Mouse (Mus musculus) heart, embryonic 14.5 days (tissue): ENCODE measurements at regions not wholly inside any gene's neighbourhood (a gene's known extent, or its start where the extent isn't known, plus 50 kb on each side); places are given as distances from the start of the nearest gene placed in this dataset.

Source experiments
- ATAC-seq: fragments of 200-750 bp; cut with Nextera tagmentation; 2 replicates; pipeline ENCODE4 v1.8.0; 2017; ENCODE audit warnings: low read depth, moderate TSS enrichment; ENCODE audit not compliant: insufficient number of reproducible peaks, insufficient read depth, low FRiP score
- H3K27ac ChIP-seq, 2 experiments: fragments of 200-500 bp in 1 of 2; fragments of 300-500 bp in 1 of 2; sonication (generic) in 1 of 2; replicated peaks in 1 of 2; 2 replicates each; pipeline ENCODE4 v1.5.1; 2012 to 2014; ENCODE audit warnings: low read depth in 2 of 2, low read length in 2 of 2, control low read depth in 1 of 2, mild to moderate bottlenecking in 1 of 2, mixed read lengths in 1 of 2; ENCODE audit not compliant: control insufficient read depth in 1 of 2, insufficient read depth in 1 of 2
- H3K27me3 ChIP-seq: fragments of 300-500 bp; sonication (generic); 2 replicates; pipeline ENCODE4 v1.6.1; 2014; ENCODE audit warnings: mild to moderate bottlenecking, low read length, control low read depth; ENCODE audit not compliant: control insufficient read depth, insufficient read depth
- H3K36me3 ChIP-seq: fragments of 300-500 bp; sonication (generic); 2 replicates; pipeline ENCODE4 v1.6.1; 2014; ENCODE audit warnings: mild to moderate bottlenecking, control low read depth, low read length, mixed read lengths; ENCODE audit not compliant: control insufficient read depth, insufficient read depth
- H3K4me1 ChIP-seq, 2 experiments: fragments of 200-500 bp in 1 of 2; fragments of 300-500 bp in 1 of 2; sonication (generic) in 1 of 2; 2 replicates each; pipeline ENCODE4 v1.6.1; 2012 to 2014; ENCODE audit warnings: low read length in 2 of 2, control low read depth in 1 of 2, mixed read lengths in 1 of 2; ENCODE audit not compliant: control insufficient read depth in 2 of 2, insufficient read depth in 2 of 2
- H3K4me2 ChIP-seq: fragments of 300-500 bp; sonication (generic); 2 replicates; pipeline ENCODE4 v1.6.1; 2014; ENCODE audit warnings: mild to moderate bottlenecking, low read length
- H3K4me3 ChIP-seq, 2 experiments: fragments of 200-500 bp in 1 of 2; fragments of 300-500 bp in 1 of 2; sonication (generic) in 1 of 2; 2 replicates each; pipeline ENCODE4 v1.5.1; 2012 to 2014; ENCODE audit warnings: low read length in 2 of 2, mild to moderate bottlenecking in 2 of 2, control low read depth in 1 of 2, low read depth in 1 of 2, moderate library complexity in 1 of 2; ENCODE audit not compliant: control insufficient read depth in 1 of 2, insufficient read depth in 1 of 2
- H3K9ac ChIP-seq: fragments of 300-500 bp; sonication (generic); 2 replicates; pipeline ENCODE4 v1.6.1; 2014; ENCODE audit warnings: mild to moderate bottlenecking, low read length
- H3K9me3 ChIP-seq: fragments of 300-500 bp; sonication (generic); 2 replicates; pipeline ENCODE4 v1.6.1; 2016; ENCODE audit warnings: low read length, control low read depth; ENCODE audit not compliant: control insufficient read depth
- WGBS: fragments of 180-500 bp; shearing (Covaris S2); extraction: QIAGEN DNeasy Blood & Tissue Kit; methylation state at CpG from one replicate; pipeline ENCODE4 v1.1.7; 2014; 5-methylcytosine and 5-hydroxymethylcytosine counted together

DNA sequence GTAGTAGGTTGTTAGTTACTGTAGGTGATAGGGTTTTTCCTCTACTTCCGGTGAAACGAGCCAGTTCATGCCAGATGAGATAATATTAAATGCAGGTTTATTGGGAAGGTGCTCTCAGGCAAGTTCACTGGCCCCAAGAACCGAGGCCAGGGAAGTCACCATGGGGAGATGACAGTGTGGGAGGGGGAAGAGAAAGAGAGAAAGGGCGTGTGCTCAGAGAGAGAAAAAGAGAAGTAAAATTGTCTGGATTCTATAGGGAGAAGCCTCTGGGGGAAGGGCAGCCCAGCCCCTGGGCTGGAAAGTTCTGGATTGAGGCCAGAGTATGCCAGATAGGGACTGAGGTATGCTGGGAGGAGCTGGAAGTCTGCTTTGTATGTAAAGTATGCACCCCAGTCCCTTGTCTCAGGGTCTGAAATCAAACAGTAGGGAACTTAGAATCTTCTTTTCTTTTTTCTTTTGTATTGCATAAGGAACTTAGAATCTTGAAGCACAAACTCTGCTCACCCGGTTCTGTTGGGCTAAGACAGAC lies 292.9 kb upstream of the Arglu1 start:
- WGBS, result 26% methylated on average over 5 of the region's 5 CpGs
- ATAC-seq, result peak; percentile 71; the same call in 1 of the 2 replicates
- Histone ChIP-seq H3K4me3 (no peak overlapping the region), H3K9ac (no peak overlapping the region), H3K27ac (peak overlapping the region; percentile 14 to 49; a peak in 2 of 4 replicates), H3K36me3 (no peaks in the 10 kb centered on the region), H3K9me3 (no peaks in the 10 kb centered on the region), H3K27me3 (no peaks in the 10 kb centered on the region), H3K4me2 (peak overlapping the region; percentile 38), H3K4me1 (peaks cover 16 to 23% of the 10 kb centered on the region in 2 experiments)

DNA sequence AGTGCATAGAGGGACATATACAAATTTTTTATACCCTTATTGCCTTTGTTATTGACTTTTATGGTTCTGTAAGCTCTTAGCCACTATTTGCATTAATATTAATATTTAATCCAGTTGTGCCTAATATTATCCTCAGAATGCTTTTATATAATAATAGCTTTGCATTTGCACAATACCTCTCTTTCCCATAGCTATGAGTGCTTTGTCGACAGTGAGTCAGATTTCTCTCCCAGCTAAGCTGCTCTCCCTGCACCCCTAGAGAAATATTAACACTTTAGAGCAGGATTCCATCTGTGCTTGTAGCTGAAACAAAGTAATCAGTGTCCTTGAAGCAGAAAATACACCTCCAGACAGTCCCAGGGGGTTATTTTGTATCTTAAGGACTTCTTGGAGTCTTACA lies 288.6 kb upstream of the Arglu1 start:
- no peak overlapping the region for H3K9ac ChIP-seq
- WGBS, result 30% methylated on average over 1 of the region's 1 CpGs
- H3K4me2 ChIP-seq, result no peak overlapping the region
- no peak for ATAC-seq
- no peak overlapping the region for H3K4me3 ChIP-seq
- no peaks in the 10 kb centered on the region for H3K36me3 ChIP-seq
- no peak overlapping the region for H3K27ac ChIP-seq
- no peaks in the 10 kb centered on the region for H3K27me3 ChIP-seq
- H3K9me3 ChIP-seq, result no peaks in the 10 kb centered on the region
- H3K4me1 ChIP-seq, result peaks cover 10 to 17% of the 10 kb centered on the region in 2 experiments

DNA sequence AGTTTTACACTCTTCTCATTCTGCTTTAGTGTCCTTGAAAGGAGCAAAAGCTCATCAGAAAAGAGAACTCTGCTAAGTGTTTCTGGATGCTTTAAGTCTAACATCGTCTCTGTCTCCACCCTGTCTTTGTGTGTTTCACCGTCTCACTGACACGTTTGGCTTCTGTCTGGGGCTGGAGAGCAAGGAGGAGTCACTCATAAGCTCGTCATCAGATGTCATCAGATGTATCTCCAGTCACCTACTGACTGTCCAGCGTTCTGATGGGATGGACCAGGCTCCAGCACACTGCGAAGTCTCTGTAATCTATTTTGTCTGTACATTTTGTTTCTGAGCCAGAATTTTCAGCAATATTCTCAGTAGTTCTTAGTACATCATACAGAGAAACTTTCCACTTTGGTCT lies 283.4 kb upstream of the Arglu1 start:
- 23% methylated on average over 6 of the region's 6 CpGs for WGBS
- H3K9ac ChIP-seq, result no peak overlapping the region
- peaks cover 12 to 15% of the 10 kb centered on the region in 2 experiments; a peak in 3 of 4 replicates for H3K4me1 ChIP-seq
- no peak for ATAC-seq
- no peaks in the 10 kb centered on the region for H3K9me3 ChIP-seq
- H3K27me3 ChIP-seq, result no peaks in the 10 kb centered on the region
- H3K36me3 ChIP-seq, result no peaks in the 10 kb centered on the region
- no peak overlapping the region for H3K27ac ChIP-seq
- no peak overlapping the region for H3K4me3 ChIP-seq
- H3K4me2 ChIP-seq, result peak overlapping the region; percentile 27; the same call in 1 of the 2 replicates

DNA sequence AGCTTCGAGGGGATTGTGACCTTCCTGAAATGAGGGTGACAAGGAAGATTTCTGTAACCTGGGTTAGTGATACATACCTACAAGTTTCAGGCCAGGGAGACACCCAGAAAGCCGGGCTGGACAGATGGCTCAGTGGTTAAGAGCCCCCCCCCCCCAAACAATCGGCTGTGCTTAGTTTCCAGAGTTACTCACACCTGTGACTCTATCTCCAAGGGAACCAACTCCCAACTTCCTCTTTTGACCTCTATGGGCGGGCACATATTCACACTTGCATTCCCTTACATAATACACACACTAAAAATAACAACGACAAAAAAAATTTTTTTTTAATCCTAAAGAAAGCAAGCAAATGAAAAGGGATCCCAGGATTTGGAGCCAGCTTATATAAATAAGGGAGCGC lies 283.0 kb upstream of the Arglu1 start:
- Histone ChIP-seq H3K27ac (no peak overlapping the region), H3K9ac (no peak overlapping the region), H3K27me3 (no peaks in the 10 kb centered on the region), H3K9me3 (no peaks in the 10 kb centered on the region), H3K4me2 (peak overlapping the region; percentile 27; the same call in 1 of the 2 replicates), H3K36me3 (no peaks in the 10 kb centered on the region), H3K4me1 (peaks cover 13 to 15% of the 10 kb centered on the region in 2 experiments; a peak in 3 of 4 replicates), H3K4me3 (no peak overlapping the region)
- no peak for ATAC-seq
- WGBS, result 50% methylated on average over 6 of the region's 6 CpGs

DNA sequence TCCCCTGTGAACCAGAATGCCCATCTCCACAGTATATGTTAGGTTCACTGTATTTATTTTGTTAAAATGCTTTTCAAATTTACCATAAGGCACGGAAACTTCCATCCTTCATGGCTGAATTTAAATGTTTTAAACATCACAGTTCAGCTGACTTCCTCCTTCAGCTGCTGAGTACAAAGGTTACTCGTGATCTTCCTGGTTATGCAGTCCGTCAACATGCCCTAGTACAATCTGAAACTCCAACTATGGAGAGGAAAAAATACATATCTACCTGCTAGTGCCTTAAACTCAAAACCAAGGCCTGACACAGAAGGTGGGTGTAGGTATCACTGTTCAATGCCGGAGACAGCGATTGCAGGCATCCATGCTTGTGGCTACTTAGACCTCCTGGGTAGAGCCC lies 280.5 kb upstream of the Arglu1 start:
- Histone ChIP-seq H3K27me3 (no peaks in the 10 kb centered on the region), H3K36me3 (no peaks in the 10 kb centered on the region), H3K27ac (no peak overlapping the region), H3K4me2 (no peak overlapping the region), H3K4me3 (no peak overlapping the region), H3K4me1 (peaks cover 15% of the 10 kb centered on the region in 2 experiments), H3K9me3 (no peaks in the 10 kb centered on the region), H3K9ac (no peak overlapping the region)
- 78% methylated on average over 5 of the region's 5 CpGs for WGBS
- no peak for ATAC-seq

DNA sequence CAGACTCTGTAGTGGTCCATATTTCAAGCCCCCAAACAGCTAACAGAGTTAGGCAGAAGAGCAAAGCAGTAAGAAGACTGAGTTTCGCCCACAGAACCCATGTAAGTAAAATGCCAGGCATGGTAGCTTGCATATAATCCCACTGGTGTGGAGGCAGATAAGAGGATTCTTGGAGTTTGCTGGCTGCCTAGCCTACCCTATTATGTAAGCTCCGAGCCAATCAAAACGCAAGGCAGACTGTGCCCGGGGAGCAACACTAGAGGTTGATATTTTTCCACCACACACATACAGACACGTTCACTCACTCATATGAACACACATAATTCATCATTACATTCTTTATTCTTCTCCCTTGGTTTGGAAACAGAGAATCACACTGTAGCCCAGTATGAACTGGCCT lies 280.0 kb upstream of the Arglu1 start:
- no peak overlapping the region for H3K4me3 ChIP-seq
- H3K27ac ChIP-seq, result no peak overlapping the region
- WGBS, result 74% methylated on average over 5 of the region's 5 CpGs
- no peak for ATAC-seq
- no peak overlapping the region for H3K9ac ChIP-seq
- H3K4me1 ChIP-seq, result peaks cover 15% of the 10 kb centered on the region in 2 experiments
- H3K9me3 ChIP-seq, result no peaks in the 10 kb centered on the region
- H3K36me3 ChIP-seq, result no peaks in the 10 kb centered on the region
- no peak overlapping the region for H3K4me2 ChIP-seq
- H3K27me3 ChIP-seq, result no peaks in the 10 kb centered on the region

DNA sequence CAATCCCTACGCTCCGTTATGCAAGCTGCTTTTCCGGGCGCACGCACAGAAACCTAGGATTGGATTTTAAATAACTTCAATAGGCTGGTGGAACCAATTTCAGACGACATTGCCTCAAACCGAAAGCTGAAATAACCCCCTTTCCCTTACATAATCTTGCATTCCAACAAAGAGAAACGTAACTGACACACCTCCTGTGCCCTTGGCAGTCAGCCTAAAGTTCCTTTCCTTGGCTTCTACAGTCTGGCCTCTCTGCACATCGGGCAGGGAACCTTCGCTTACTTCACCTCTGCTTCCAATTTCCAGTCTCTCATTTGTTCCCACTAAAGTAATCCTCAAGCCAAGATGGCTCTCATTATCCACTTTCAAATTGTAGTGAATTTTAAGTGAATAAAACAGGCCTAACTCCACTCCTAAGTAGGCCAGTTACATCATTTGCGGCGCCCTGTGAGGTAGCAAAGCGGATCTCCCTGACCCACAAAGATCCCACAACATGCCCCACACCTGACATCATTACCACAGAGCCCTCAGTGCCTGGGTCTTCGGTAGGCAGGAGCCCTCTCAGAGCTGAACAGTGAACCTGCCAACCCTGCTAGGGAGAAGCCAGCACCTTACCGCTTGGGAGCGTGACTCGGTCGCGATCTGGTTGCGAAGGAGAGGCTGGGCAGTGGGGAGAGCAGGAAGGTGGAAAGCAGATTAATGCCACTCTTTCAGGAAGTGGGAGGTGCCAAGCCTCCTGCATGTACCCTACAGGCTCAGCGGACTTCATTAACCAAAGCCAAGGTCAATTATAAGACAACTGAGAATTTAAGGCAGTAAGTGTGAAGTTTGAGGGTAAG lies 279.0 kb upstream of the Arglu1 start:
- ATAC-seq, result no peak
- Histone ChIP-seq H3K27me3 (no peaks in the 10 kb centered on the region), H3K4me1 (peaks cover 10 to 15% of the 10 kb centered on the region in 2 experiments), H3K4me3 (no peak overlapping the region), H3K9me3 (no peaks in the 10 kb centered on the region), H3K9ac (no peak overlapping the region), H3K27ac (no peak overlapping the region), H3K36me3 (no peaks in the 10 kb centered on the region), H3K4me2 (no peak overlapping the region)
- WGBS, result 76% methylated on average over 21 of the region's 21 CpGs
